Mouse (Mus musculus) spleen, postnatal 14 days (tissue): ENCODE measurements at regions not wholly inside any gene's neighbourhood (a gene's known extent, or its start where the extent isn't known, plus 50 kb on each side); places are given as distances from the start of the nearest gene placed in this dataset.

ENCODE experiments used
- DNase-seq, 2 experiments: peaks; one replicate each; pipeline ENCODE4 v3.0.0; 2021 to 2022; ENCODE audit warnings: low spot score in 2 of 2

GRCm38 (mm10) chr10:16438414-16438813 is 1284.6 kb upstream of the Cited2 start:
- no peak for DNase-seq

- no peak for DNase-seq
Observed at GRCm38 (mm10) chr10:16440932-16441640, 1281.9 kb upstream of the Cited2 start.

GRCm38 (mm10) chr10:16441661-16442072 is 1281.4 kb upstream of the Cited2 start:
- no peak for DNase-seq

GRCm38 (mm10) chr10:16443901-16444300 is 1279.1 kb upstream of the Cited2 start:
- no peak for DNase-seq

GRCm38 (mm10) chr10:16467935-16468334 is 1255.1 kb upstream of the Cited2 start:
- no peak for DNase-seq

- DNase-seq: no peak
Observed at GRCm38 (mm10) chr10:16469711-16470110, 1253.3 kb upstream of the Cited2 start.

GRCm38 (mm10) chr10:16473952-16474521 is 1249.0 kb upstream of the Cited2 start:
- DNase-seq: no peak

- no peak for DNase-seq
Observed at GRCm38 (mm10) chr10:16498580-16498979, 1224.4 kb upstream of the Cited2 start.

GRCm38 (mm10) chr10:16507681-16508080 is 1215.3 kb upstream of the Cited2 start:
- DNase-seq: no peak

GRCm38 (mm10) chr10:16508161-16508560 is 1214.9 kb upstream of the Cited2 start:
- no peak for DNase-seq

- no peak for DNase-seq
Observed at GRCm38 (mm10) chr10:16514656-16515055, 1208.4 kb upstream of the Cited2 start.

- DNase-seq: no peak
Observed at GRCm38 (mm10) chr10:16521895-16522294, 1201.1 kb upstream of the Cited2 start.

GRCm38 (mm10) chr10:16524101-16524500 is 1198.9 kb upstream of the Cited2 start:
- DNase-seq: no peak

- DNase-seq: no peak
Observed at GRCm38 (mm10) chr10:16527693-16528092, 1195.3 kb upstream of the Cited2 start.

GRCm38 (mm10) chr10:16537660-16538059 is 1185.4 kb upstream of the Cited2 start:
- DNase-seq: no peak

GRCm38 (mm10) chr10:16538379-16538778 is 1184.6 kb upstream of the Cited2 start:
- no peak for DNase-seq

GRCm38 (mm10) chr10:16545445-16545844 is 1177.6 kb upstream of the Cited2 start:
- DNase-seq: no peak

- no peak for DNase-seq
Observed at GRCm38 (mm10) chr10:16552861-16553635, 1170.0 kb upstream of the Cited2 start.

- DNase-seq: no peak
Observed at GRCm38 (mm10) chr10:16574568-16574967, 1148.5 kb upstream of the Cited2 start.

- DNase-seq: no peak
Observed at GRCm38 (mm10) chr10:16578554-16579078, 1144.4 kb upstream of the Cited2 start.

- DNase-seq: no peak
Observed at GRCm38 (mm10) chr10:16580200-16580599, 1142.8 kb upstream of the Cited2 start.

- no peak for DNase-seq
Observed at GRCm38 (mm10) chr10:16588833-16589232, 1134.2 kb upstream of the Cited2 start.

- no peak for DNase-seq
Observed at GRCm38 (mm10) chr10:16589399-16589798, 1133.6 kb upstream of the Cited2 start.
